Mouse (Mus musculus): ENCODE measurements around the gene Sgip1. TPM values are rescaled to one million over a fixed set of nuclear protein-coding genes. Genes with fewer than 3 reads are reported as not detected.

Gene Sgip1
- polyA plus RNA-seq, 1 experiment from 2014 or later, result 3.0 TPM

- Histone ChIP-seq H3K4me1 (no peaks in the 10 kb centered on the region), H3K27ac (no peak overlapping the region), H3K27me3 (ENCODE audit: insufficient read depth, poor library complexity, severe bottlenecking) (no peaks in the 10 kb centered on the region), H3K4me3 (no peak overlapping the region), H3K36me3 (no peaks in the 10 kb centered on the region), H3K9me3 (no peaks in the 10 kb centered on the region)
- DNase-seq (ENCODE audit: low spot score), result no peak
- whole genome bisulfite sequencing, result 71% methylated on average over 7 of the region's 7 CpGs
These were observed 42.1 kb downstream of the Sgip1 start for GRCm38 (mm10) chr4:102783063-102783748.

- no peaks in the 10 kb centered on the region for H3K36me3 ChIP-seq
- H3K4me3 ChIP-seq, result no peak overlapping the region
- DNase-seq (ENCODE audit: low spot score), result no peak
- 82% methylated on average over 4 of the region's 4 CpGs for WGBS
- H3K4me1 ChIP-seq, result no peaks in the 10 kb centered on the region
- no peaks in the 10 kb centered on the region for H3K27me3 ChIP-seq (ENCODE audit: insufficient read depth, poor library complexity, severe bottlenecking)
- no peak overlapping the region for H3K27ac ChIP-seq
- H3K9me3 ChIP-seq, result no peaks in the 10 kb centered on the region
These were observed 44.1 kb downstream of the Sgip1 start for GRCm38 (mm10) chr4:102785158-102785557.

- Histone ChIP-seq H3K27me3 (ENCODE audit: insufficient read depth, poor library complexity, severe bottlenecking) (no peaks in the 10 kb centered on the region), H3K4me1 (peaks cover 5% of the 10 kb centered on the region; the same call in 1 of the 2 replicates), H3K4me3 (no peak overlapping the region), H3K27ac (no peak overlapping the region), H3K36me3 (no peaks in the 10 kb centered on the region), H3K9me3 (no peaks in the 10 kb centered on the region)
- WGBS, result 58% methylated on average over 8 of the region's 8 CpGs
- no peak for DNase-seq (ENCODE audit: low spot score)
These were observed 51.1 kb downstream of the Sgip1 start for GRCm38 (mm10) chr4:102792100-102792790.

GRCm38 (mm10) chr4:102801471-102801870 is 60.4 kb downstream of the Sgip1 start:
- 75% methylated on average over 1 of the region's 1 CpGs for WGBS
- Histone ChIP-seq H3K9me3 (no peaks in the 10 kb centered on the region), H3K27ac (no peak overlapping the region), H3K27me3 (ENCODE audit: insufficient read depth, poor library complexity, severe bottlenecking) (no peaks in the 10 kb centered on the region), H3K4me1 (no peaks in the 10 kb centered on the region), H3K4me3 (no peak overlapping the region), H3K36me3 (no peaks in the 10 kb centered on the region)
- no peak for DNase-seq (ENCODE audit: low spot score)

GRCm38 (mm10) chr4:102801936-102802335 is 60.8 kb downstream of the Sgip1 start:
- 85% methylated on average over 4 of the region's 4 CpGs for WGBS

GRCm38 (mm10) chr4:102804611-102805010 is 63.5 kb downstream of the Sgip1 start:
- H3K4me3 ChIP-seq, result no peak overlapping the region
- H3K27ac ChIP-seq, result no peak overlapping the region
- H3K27me3 ChIP-seq (ENCODE audit: insufficient read depth, poor library complexity, severe bottlenecking), result no peaks in the 10 kb centered on the region
- no peak for DNase-seq (ENCODE audit: low spot score)
- H3K9me3 ChIP-seq, result no peaks in the 10 kb centered on the region
- H3K4me1 ChIP-seq, result no peaks in the 10 kb centered on the region
- 48% methylated on average over 5 of the region's 5 CpGs for WGBS
- H3K36me3 ChIP-seq, result no peaks in the 10 kb centered on the region

More at GRCm38 (mm10) chr4:102801936-102802335, 60.8 kb downstream of the Sgip1 start:
- H3K4me1 ChIP-seq, result no peaks in the 10 kb centered on the region
- H3K9me3 ChIP-seq, result no peaks in the 10 kb centered on the region
- no peaks in the 10 kb centered on the region for H3K27me3 ChIP-seq (ENCODE audit: insufficient read depth, poor library complexity, severe bottlenecking)
- H3K36me3 ChIP-seq, result no peaks in the 10 kb centered on the region
- DNase-seq (ENCODE audit: low spot score), result no peak
- H3K27ac ChIP-seq, result no peak overlapping the region
- no peak overlapping the region for H3K4me3 ChIP-seq

- DNase-seq (ENCODE audit: low spot score), result no peak
- H3K27ac ChIP-seq, result no peak overlapping the region
- H3K4me3 ChIP-seq, result no peak overlapping the region
- no peaks in the 10 kb centered on the region for H3K9me3 ChIP-seq
- no peaks in the 10 kb centered on the region for H3K36me3 ChIP-seq
- no peaks in the 10 kb centered on the region for H3K27me3 ChIP-seq (ENCODE audit: insufficient read depth, poor library complexity, severe bottlenecking)
- WGBS, result 86% methylated on average over 3 of the region's 3 CpGs
- peaks cover 3% of the 10 kb centered on the region; the same call in 1 of the 2 replicates for H3K4me1 ChIP-seq
These were observed 65.9 kb downstream of the Sgip1 start for GRCm38 (mm10) chr4:102806987-102807386.

- Histone ChIP-seq H3K27me3 (ENCODE audit: insufficient read depth, poor library complexity, severe bottlenecking) (no peaks in the 10 kb centered on the region), H3K4me1 (peaks cover 6% of the 10 kb centered on the region; the same call in 1 of the 2 replicates), H3K27ac (no peak overlapping the region), H3K4me3 (no peak overlapping the region), H3K36me3 (no peaks in the 10 kb centered on the region), H3K9me3 (no peaks in the 10 kb centered on the region)
- no peak for DNase-seq (ENCODE audit: low spot score)
These were observed 67.2 kb downstream of the Sgip1 start for GRCm38 (mm10) chr4:102808258-102808657.

GRCm38 (mm10) chr4:102809296-102809695 is 68.2 kb downstream of the Sgip1 start:
- DNase-seq (ENCODE audit: low spot score), result no peak
- WGBS, result 72% methylated on average over 4 of the region's 4 CpGs

GRCm38 (mm10) chr4:102810277-102810676 is 69.2 kb downstream of the Sgip1 start:
- DNase-seq (ENCODE audit: low spot score), result no peak
- Histone ChIP-seq H3K27ac (no peak overlapping the region), H3K27me3 (ENCODE audit: insufficient read depth, poor library complexity, severe bottlenecking) (no peaks in the 10 kb centered on the region), H3K9me3 (no peaks in the 10 kb centered on the region), H3K4me3 (no peak overlapping the region), H3K36me3 (no peaks in the 10 kb centered on the region), H3K4me1 (peaks cover 6% of the 10 kb centered on the region; the same call in 1 of the 2 replicates)
- 91% methylated on average over 1 of the region's 1 CpGs for WGBS

More at GRCm38 (mm10) chr4:102809296-102809695, 68.2 kb downstream of the Sgip1 start:
- Histone ChIP-seq H3K27ac (no peak overlapping the region), H3K4me3 (no peak overlapping the region), H3K27me3 (ENCODE audit: insufficient read depth, poor library complexity, severe bottlenecking) (no peaks in the 10 kb centered on the region), H3K9me3 (no peaks in the 10 kb centered on the region), H3K4me1 (peaks cover 6% of the 10 kb centered on the region; the same call in 1 of the 2 replicates), H3K36me3 (no peaks in the 10 kb centered on the region)

GRCm38 (mm10) chr4:102811007-102811805 is 70.1 kb downstream of the Sgip1 start:
- H3K9me3 ChIP-seq, result no peaks in the 10 kb centered on the region
- H3K36me3 ChIP-seq, result no peaks in the 10 kb centered on the region
- H3K27ac ChIP-seq, result no peak overlapping the region
- H3K4me1 ChIP-seq, result peaks cover 10% of the 10 kb centered on the region; the same call in 1 of the 2 replicates
- no peak overlapping the region for H3K4me3 ChIP-seq
- H3K27me3 ChIP-seq (ENCODE audit: insufficient read depth, poor library complexity, severe bottlenecking), result no peaks in the 10 kb centered on the region
- 56% methylated on average over 9 of the region's 9 CpGs for WGBS
- no peak for DNase-seq (ENCODE audit: low spot score)

GRCm38 (mm10) chr4:102813346-102813745 is 72.2 kb downstream of the Sgip1 start:
- Histone ChIP-seq H3K4me3 (no peak overlapping the region), H3K9me3 (no peaks in the 10 kb centered on the region), H3K27ac (no peak overlapping the region), H3K4me1 (peaks cover 10% of the 10 kb centered on the region; the same call in 1 of the 2 replicates), H3K27me3 (ENCODE audit: insufficient read depth, poor library complexity, severe bottlenecking) (no peaks in the 10 kb centered on the region), H3K36me3 (no peaks in the 10 kb centered on the region)
- DNase-seq (ENCODE audit: low spot score), result no peak
- 77% methylated on average over 8 of the region's 8 CpGs for WGBS

GRCm38 (mm10) chr4:102821786-102822185 is 80.7 kb downstream of the Sgip1 start:
- Histone ChIP-seq H3K27me3 (ENCODE audit: insufficient read depth, poor library complexity, severe bottlenecking) (peaks cover 6% of the 10 kb centered on the region; the same call in 1 of the 2 replicates), H3K9me3 (no peaks in the 10 kb centered on the region), H3K4me3 (no peak overlapping the region), H3K36me3 (no peaks in the 10 kb centered on the region), H3K4me1 (no peaks in the 10 kb centered on the region), H3K27ac (no peak overlapping the region)
- DNase-seq (ENCODE audit: low spot score), result no peak
- WGBS, result 65% methylated on average over 4 of the region's 4 CpGs

Measured in heart, embryonic 10.5 days (tissue).